Mouse (Mus musculus): Measurements from ENCODE around the gene Zdhhc12.
"Not testable (repeated sequence)": the region's sequence is repeated elsewhere in the genome, so short reads cannot be mapped to it uniquely, and the experiment has no call there.

Gene Zdhhc12

GRCm38 (mm10) chr2:30093471-30094207 lies at the start of gene Zdhhc12:
Gene Zdhhc12 (minus strand): TSS chr2:30093648.
- in situ Hi-C loops (cut with MboI, MseI) = no loop called here

- in situ Hi-C loops (cut with MboI, MseI) = loop anchor here (5.0 kb wide), 1 partner anchor 33 kb away; no protein-coding TSS in a partner anchor
Measured at GRCm38 (mm10) chr2:30140021-30140420, 46.6 kb upstream of the Zdhhc12 start.

GRCm38 (mm10) chr2:30136458-30136857 lies 43.0 kb upstream of the Zdhhc12 start:
- in situ Hi-C loops (cut with MboI, MseI) = no loop called here

- in situ Hi-C loops (cut with MboI, MseI) = no loop called here
Measured at GRCm38 (mm10) chr2:30134928-30135620, 41.6 kb upstream of the Zdhhc12 start.

GRCm38 (mm10) chr2:30134378-30134711 lies 40.9 kb upstream of the Zdhhc12 start:
- in situ Hi-C loops (cut with MboI, MseI) = no loop called here

GRCm38 (mm10) chr2:30133613-30134377 lies 40.3 kb upstream of the Zdhhc12 start, which contains the start of gene Tbc1d13:
Gene Tbc1d13 (plus strand): TSS chr2:30133746.
- in situ Hi-C loops (cut with MboI, MseI) = no loop called here

GRCm38 (mm10) chr2:30132801-30133612 lies 39.6 kb upstream of the Zdhhc12 start:
- in situ Hi-C loops (cut with MboI, MseI) = no loop called here

GRCm38 (mm10) chr2:30131240-30131639 lies 37.8 kb upstream of the Zdhhc12 start:
- in situ Hi-C loops (cut with MboI, MseI) = not testable (repeated sequence)

- in situ Hi-C loops (cut with MboI, MseI) = no loop called here
Measured at GRCm38 (mm10) chr2:30130156-30130555, 36.7 kb upstream of the Zdhhc12 start.

- in situ Hi-C loops (cut with MboI, MseI) = no loop called here
Measured at GRCm38 (mm10) chr2:30128789-30129188, 35.3 kb upstream of the Zdhhc12 start.

- in situ Hi-C loops (cut with MboI, MseI) = no loop called here
Measured at GRCm38 (mm10) chr2:30124472-30125274, 31.2 kb upstream of the Zdhhc12 start, which contains the start of gene Zer1. Gene Zer1 (minus strand): TSS chr2:30124585.

GRCm38 (mm10) chr2:30123729-30124471 lies 30.5 kb upstream of the Zdhhc12 start:
- in situ Hi-C loops (cut with MboI, MseI) = no loop called here

GRCm38 (mm10) chr2:30122766-30123165 lies 29.3 kb upstream of the Zdhhc12 start:
- in situ Hi-C loops (cut with MboI, MseI) = no loop called here

GRCm38 (mm10) chr2:30120269-30120668 lies 26.8 kb upstream of the Zdhhc12 start:
- in situ Hi-C loops (cut with MboI, MseI) = no loop called here

GRCm38 (mm10) chr2:30119641-30120051 lies 26.2 kb upstream of the Zdhhc12 start:
- in situ Hi-C loops (cut with MboI, MseI) = no loop called here

GRCm38 (mm10) chr2:30112564-30112963 lies 19.1 kb upstream of the Zdhhc12 start:
- in situ Hi-C loops (cut with MboI, MseI) = no loop called here

GRCm38 (mm10) chr2:30111500-30111899 lies 18.1 kb upstream of the Zdhhc12 start:
- in situ Hi-C loops (cut with MboI, MseI) = no loop called here

GRCm38 (mm10) chr2:30108260-30108659 lies 14.8 kb upstream of the Zdhhc12 start:
- in situ Hi-C loops (cut with MboI, MseI) = loop anchor here (5.0 to 10.0 kb wide), 2 partner anchors 34 to 57 kb away; no protein-coding TSS in a partner anchor

GRCm38 (mm10) chr2:30107646-30108045 lies 14.2 kb upstream of the Zdhhc12 start:
- in situ Hi-C loops (cut with MboI, MseI) = loop anchor here (5.0 to 10.0 kb wide), 2 partner anchors 35 to 57 kb away; no protein-coding TSS in a partner anchor
